Mouse (Mus musculus): Measurements from ENCODE around the gene Sf1. TPM values are rescaled to one million over a fixed set of nuclear protein-coding genes. Genes with fewer than 3 reads are reported as not detected.

The Sf1 gene
- total RNA-seq (2018; cell fraction: chromatin; rRNA removed) = 100 to 1,000 TPM; 332 to 732 (median 556) TPM
- total RNA-seq (2018; cell fraction: cytosol; rRNA removed) = 100 to 1,000 TPM in 16 of 26 experiments, 10 to 100 TPM in 10; 75.0 to 160 (median 109) TPM
- 100 to 1,000 TPM; 189 to 372 (median 269) TPM for total RNA-seq (2018; cell fraction: nucleus; rRNA removed)
- 95.2 to 156 TPM (median 120 TPM) in 3 replicates for polyA plus RNA-seq (2018)

GRCm38 (mm10) chr19:6363411-6364240 is at the start of gene Sf1:
Sf1 (plus strand) TSS chr19:6363690.
- Histone ChIP-seq H3K4me3 (ENCODE audit: inconsistent target) (peak within 1 kb of the TSS; percentile 63), H3K27ac (peak within 1 kb of the TSS; percentile 67), H3K79me2 (ENCODE audit: inconsistent target) (peaks cover 43% of the 10 kb centered on the region), H3K36me3 (ENCODE audit: inconsistent target) (peaks cover 34% of the 10 kb centered on the region)
- WGBS (ENCODE audit: missing documents) = under 1% methylated on average over 83 of the region's 85 CpGs

- no peak overlapping the region for H3K27ac ChIP-seq
- H3K36me3 ChIP-seq (ENCODE audit: inconsistent target) = no peaks in the 10 kb centered on the region
- H3K79me2 ChIP-seq (ENCODE audit: inconsistent target) = no peaks in the 10 kb centered on the region
- WGBS (ENCODE audit: missing documents) = 93% methylated on average over 8 of the region's 8 CpGs
- no peak overlapping the region for H3K4me3 ChIP-seq (ENCODE audit: inconsistent target)
These were observed 49.7 kb upstream of the Sf1 start for GRCm38 (mm10) chr19:6313796-6314195.

GRCm38 (mm10) chr19:6314513-6314912 is 49.0 kb upstream of the Sf1 start:
- Histone ChIP-seq H3K27ac (no peak overlapping the region), H3K79me2 (ENCODE audit: inconsistent target) (no peaks in the 10 kb centered on the region), H3K36me3 (ENCODE audit: inconsistent target) (no peaks in the 10 kb centered on the region), H3K4me3 (ENCODE audit: inconsistent target) (no peak overlapping the region)
- WGBS (ENCODE audit: missing documents) = 89% methylated on average over 7 of the region's 8 CpGs

GRCm38 (mm10) chr19:6315573-6315972 is 47.9 kb upstream of the Sf1 start:
- no peaks in the 10 kb centered on the region for H3K36me3 ChIP-seq (ENCODE audit: inconsistent target)

GRCm38 (mm10) chr19:6318145-6318544 is 45.3 kb upstream of the Sf1 start:
- 97% methylated on average over 11 of the region's 12 CpGs for WGBS (ENCODE audit: missing documents)
- Histone ChIP-seq H3K4me3 (ENCODE audit: inconsistent target) (no peak overlapping the region), H3K36me3 (ENCODE audit: inconsistent target) (no peaks in the 10 kb centered on the region), H3K27ac (no peak overlapping the region), H3K79me2 (ENCODE audit: inconsistent target) (no peaks in the 10 kb centered on the region)

More at GRCm38 (mm10) chr19:6315573-6315972, 47.9 kb upstream of the Sf1 start:
- H3K4me3 ChIP-seq (ENCODE audit: inconsistent target) = no peak overlapping the region
- 93% methylated on average over 14 of the region's 14 CpGs for WGBS (ENCODE audit: missing documents)
- H3K27ac ChIP-seq = no peak overlapping the region
- no peaks in the 10 kb centered on the region for H3K79me2 ChIP-seq (ENCODE audit: inconsistent target)

GRCm38 (mm10) chr19:6321358-6321757 is 42.1 kb upstream of the Sf1 start:
- whole genome bisulfite sequencing (ENCODE audit: missing documents) = 95% methylated on average over 8 of the region's 8 CpGs
- no peaks in the 10 kb centered on the region for H3K79me2 ChIP-seq (ENCODE audit: inconsistent target)
- no peak overlapping the region for H3K4me3 ChIP-seq (ENCODE audit: inconsistent target)
- no peaks in the 10 kb centered on the region for H3K36me3 ChIP-seq (ENCODE audit: inconsistent target)
- no peak overlapping the region for H3K27ac ChIP-seq

- WGBS (ENCODE audit: missing documents) = 94% methylated on average over 33 of the region's 33 CpGs
- no peaks in the 10 kb centered on the region for H3K36me3 ChIP-seq (ENCODE audit: inconsistent target)
These were observed 41.5 kb upstream of the Sf1 start for GRCm38 (mm10) chr19:6321786-6322621.

GRCm38 (mm10) chr19:6324751-6325150 is 38.7 kb upstream of the Sf1 start:
- no peak overlapping the region for H3K27ac ChIP-seq
- WGBS (ENCODE audit: missing documents) = 91% methylated on average over 9 of the region's 9 CpGs
- H3K79me2 ChIP-seq (ENCODE audit: inconsistent target) = no peaks in the 10 kb centered on the region
- H3K4me3 ChIP-seq (ENCODE audit: inconsistent target) = no peak overlapping the region
- no peaks in the 10 kb centered on the region for H3K36me3 ChIP-seq (ENCODE audit: inconsistent target)

More at GRCm38 (mm10) chr19:6321786-6322621, 41.5 kb upstream of the Sf1 start:
- H3K79me2 ChIP-seq (ENCODE audit: inconsistent target) = no peaks in the 10 kb centered on the region
- no peak overlapping the region for H3K4me3 ChIP-seq (ENCODE audit: inconsistent target)
- H3K27ac ChIP-seq = no peak overlapping the region

- peak overlapping the region; percentile 2; the same call in 1 of the 2 replicates for H3K4me3 ChIP-seq (ENCODE audit: inconsistent target)
- H3K36me3 ChIP-seq (ENCODE audit: inconsistent target) = no peaks in the 10 kb centered on the region
- WGBS (ENCODE audit: missing documents) = 3% methylated on average over 5 of the region's 5 CpGs
- H3K79me2 ChIP-seq (ENCODE audit: inconsistent target) = no peaks in the 10 kb centered on the region
- no peak overlapping the region for H3K27ac ChIP-seq
These were observed 32.3 kb upstream of the Sf1 start for GRCm38 (mm10) chr19:6331178-6331577.

GRCm38 (mm10) chr19:6331719-6332516 is 31.6 kb upstream of the Sf1 start:
- H3K27ac ChIP-seq = no peak overlapping the region
- peak overlapping the region; percentile 2; the same call in 1 of the 2 replicates for H3K4me3 ChIP-seq (ENCODE audit: inconsistent target)
- WGBS (ENCODE audit: missing documents) = 34% methylated on average over 12 of the region's 13 CpGs
- no peaks in the 10 kb centered on the region for H3K79me2 ChIP-seq (ENCODE audit: inconsistent target)
- H3K36me3 ChIP-seq (ENCODE audit: inconsistent target) = no peaks in the 10 kb centered on the region

GRCm38 (mm10) chr19:6333761-6334595 is 29.5 kb upstream of the Sf1 start:
- Histone ChIP-seq H3K4me3 (ENCODE audit: inconsistent target) (no peak overlapping the region), H3K36me3 (ENCODE audit: inconsistent target) (peaks cover 7% of the 10 kb centered on the region; the same call in 1 of the 2 replicates), H3K27ac (peak overlapping the region; percentile 69), H3K79me2 (ENCODE audit: inconsistent target) (no peaks in the 10 kb centered on the region)
- WGBS (ENCODE audit: missing documents) = 64% methylated on average over 8 of the region's 9 CpGs

GRCm38 (mm10) chr19:6334673-6335457 is 28.6 kb upstream of the Sf1 start, which contains the start of gene Men1:
Men1 (plus strand) TSS chr19:6334979.
- peak within 1 kb of the TSS; percentile 82 for H3K4me3 ChIP-seq (ENCODE audit: inconsistent target)
- H3K79me2 ChIP-seq (ENCODE audit: inconsistent target) = no peaks in the 10 kb centered on the region
- H3K27ac ChIP-seq = peak within 1 kb of the TSS; percentile 69
- whole genome bisulfite sequencing (ENCODE audit: missing documents) = under 1% methylated on average over 35 of the region's 43 CpGs
- peaks cover 7% of the 10 kb centered on the region; the same call in 1 of the 2 replicates for H3K36me3 ChIP-seq (ENCODE audit: inconsistent target)
